Mouse (Mus musculus): Measurements from ENCODE around the gene Casd1.

GRCm38 (mm10) chr6:4634804-4635203 lies 34.2 kb downstream of the Casd1 start:
- TF ChIP-seq CTCF (IDR thresholded peaks at IDR 0.05; ENCODE audit: extremely low read depth, insufficient read depth, insufficient read length, insufficient replicate concordance) = no peak
- no peak for TF ChIP-seq POLR2A (IDR thresholded peaks at IDR 0.05; ENCODE audit: low read depth, low read length)
